Mouse (Mus musculus) forebrain, embryonic 14.5 days (tissue): Measurements from ENCODE around the gene Zbtb20. TPM values are rescaled to one million over a fixed set of nuclear protein-coding genes. Genes with fewer than 3 reads are reported as not detected.

ENCODE experiments used
- ATAC-seq: fragments of 200-750 bp; cut with Nextera tagmentation; 2 replicates; pipeline ENCODE4 v1.8.0; 2017; ENCODE audit warnings: mild to moderate bottlenecking, moderate library complexity
- DNase-seq: peaks from one replicate; pipeline ENCODE4 v3.0.0-alpha.2; 2015; ENCODE audit warnings: low spot score
- H3K27ac ChIP-seq: fragments of 300-500 bp; sonication (generic); 2 replicates; pipeline ENCODE4 v1.5.1; 2014; ENCODE audit warnings: low read depth, mild to moderate bottlenecking, control low read depth, low read length, moderate library complexity
- H3K27me3 ChIP-seq: fragments of 300-500 bp; sonication (generic); replicated peaks from 2 replicates; pipeline ENCODE4 v1.6.1; 2014; ENCODE audit warnings: low read length, control low read depth, mixed read lengths; ENCODE audit not compliant: control insufficient read depth, insufficient read depth
- H3K36me3 ChIP-seq: fragments of 300-500 bp; sonication (generic); 2 replicates; pipeline ENCODE4 v1.6.1; 2014; ENCODE audit warnings: low read length, control low read depth; ENCODE audit not compliant: control insufficient read depth, insufficient read depth
- H3K4me1 ChIP-seq: fragments of 300-500 bp; sonication (generic); 2 replicates; pipeline ENCODE4 v1.6.1; 2014; ENCODE audit warnings: antibody characterized with exemption, low read length, control low read depth; ENCODE audit not compliant: control insufficient read depth, insufficient read depth
- H3K4me2 ChIP-seq: fragments of 300-500 bp; sonication (generic); 2 replicates; pipeline ENCODE4 v1.6.1; 2014; ENCODE audit warnings: mild to moderate bottlenecking, control low read depth, low read length
- H3K4me3 ChIP-seq: fragments of 300-500 bp; sonication (generic); 2 replicates; pipeline ENCODE4 v1.5.1; 2014; ENCODE audit warnings: low read depth, low read length, control low read depth
- H3K9ac ChIP-seq: fragments of 300-500 bp; sonication (generic); 2 replicates; pipeline ENCODE4 v1.6.1; 2014; ENCODE audit warnings: mild to moderate bottlenecking, low read length, control low read depth, moderate library complexity
- H3K9me3 ChIP-seq: fragments of 300-500 bp; sonication (generic); replicated peaks from 2 replicates; pipeline ENCODE4 v1.6.1; 2016; ENCODE audit warnings: low read length, control low read depth, mixed read lengths; ENCODE audit not compliant: control insufficient read depth
- WGBS: fragments of 180-500 bp; shearing (Covaris S2); extraction: QIAGEN DNeasy Blood & Tissue Kit; methylation state at CpG from one replicate; pipeline ENCODE4 v1.1.7; 2014; 5-methylcytosine and 5-hydroxymethylcytosine counted together
- polyA plus RNA-seq: library from polyadenylated mRNA; unstranded; fragments of >200 nt; fragmentation: Nextera tagmentation; extraction: Ambion mirVana; gene quantifications from 2 replicates; pipeline ENCODE4 v1.2.1, GENCODE M21; 2014

Zbtb20 gene
- polyA plus RNA-seq, 1 experiment from 2014 or later: 41.0 TPM

DNA sequence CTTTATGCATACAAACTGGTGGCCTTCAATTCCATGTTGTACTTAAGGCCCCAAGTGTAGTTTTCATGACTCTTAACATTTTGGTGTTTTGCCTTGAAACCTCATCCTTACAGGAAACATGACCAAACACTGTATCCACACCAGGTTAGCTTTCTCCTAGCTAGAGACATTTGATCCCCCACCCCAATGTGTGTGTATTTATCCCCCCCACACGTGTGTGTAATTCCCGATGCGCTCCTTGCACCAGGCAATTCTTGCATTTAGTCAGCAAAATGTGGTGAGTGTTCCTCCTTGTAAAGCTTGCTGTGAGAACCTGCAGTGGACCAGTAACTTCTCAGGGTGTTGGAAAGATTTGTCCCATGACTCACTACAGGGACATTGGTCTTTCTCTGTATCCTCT lies 455.8 kb downstream of the Zbtb20 start:
- Histone ChIP-seq H3K4me2 (no peak overlapping the region), H3K4me1 (peaks cover 13% of the 10 kb centered on the region), H3K27ac (no peak overlapping the region), H3K9ac (no peak overlapping the region), H3K4me3 (no peak overlapping the region), H3K27me3 (no peaks in the 10 kb centered on the region), H3K9me3 (no peaks in the 10 kb centered on the region), H3K36me3 (no peaks in the 10 kb centered on the region)
- 94% methylated on average over 3 of the region's 3 CpGs for WGBS
- DNase-seq (no peak), ATAC-seq (no peak)

DNA sequence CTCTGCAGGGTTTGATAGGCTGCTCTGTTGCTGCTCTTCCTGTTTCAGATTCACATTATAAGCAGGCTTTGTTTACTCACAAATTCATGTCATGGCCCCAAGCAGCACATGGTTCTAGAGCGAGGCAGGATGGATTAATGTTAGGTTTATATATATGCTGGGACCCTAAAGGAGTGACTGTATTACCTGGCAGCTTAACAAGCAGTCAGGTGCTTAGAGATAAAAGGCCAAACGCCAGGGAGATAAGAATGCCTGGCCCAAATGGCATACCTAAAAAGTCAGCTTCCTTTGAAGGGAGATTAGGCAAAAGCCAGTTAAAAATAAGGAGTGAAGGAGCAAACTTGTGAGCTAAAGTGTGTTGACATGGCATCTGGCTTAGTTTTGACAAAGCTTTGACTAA lies 457.1 kb downstream of the Zbtb20 start:
- Histone ChIP-seq H3K4me1 (peaks cover 13% of the 10 kb centered on the region), H3K36me3 (no peaks in the 10 kb centered on the region), H3K9me3 (no peaks in the 10 kb centered on the region), H3K9ac (no peak overlapping the region), H3K27me3 (no peaks in the 10 kb centered on the region), H3K4me3 (no peak overlapping the region), H3K27ac (no peak overlapping the region), H3K4me2 (no peak overlapping the region)
- ATAC-seq: no peak
- 44% methylated on average over 2 of the region's 2 CpGs for WGBS
- DNase-seq: no peak

DNA sequence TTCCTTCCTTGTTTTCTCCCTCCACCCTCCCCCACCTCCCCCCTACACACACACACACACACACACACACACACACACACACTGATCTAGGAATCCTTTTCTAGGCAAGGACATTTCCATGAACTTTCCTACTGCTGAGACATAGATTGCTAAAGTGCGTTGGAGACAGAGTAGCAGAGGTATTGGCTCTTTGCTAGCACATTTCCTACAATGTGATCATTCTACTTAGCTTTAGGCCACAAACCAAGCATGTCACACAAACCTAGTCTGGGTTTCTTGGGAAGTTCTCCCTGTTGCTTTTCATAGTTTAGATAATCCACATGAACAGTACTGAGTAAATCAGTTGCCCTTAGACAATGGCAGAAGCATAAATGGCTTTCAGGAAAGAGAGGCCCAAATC lies 457.6 kb downstream of the Zbtb20 start:
- no peak overlapping the region for H3K27ac ChIP-seq
- peaks cover 13% of the 10 kb centered on the region for H3K4me1 ChIP-seq
- H3K4me2 ChIP-seq: no peak overlapping the region
- no peaks in the 10 kb centered on the region for H3K36me3 ChIP-seq
- no peaks in the 10 kb centered on the region for H3K27me3 ChIP-seq
- no peaks in the 10 kb centered on the region for H3K9me3 ChIP-seq
- H3K4me3 ChIP-seq: no peak overlapping the region
- ATAC-seq (no peak), DNase-seq (no peak)
- WGBS: 52% methylated on average over 1 of the region's 1 CpGs
- no peak overlapping the region for H3K9ac ChIP-seq

DNA sequence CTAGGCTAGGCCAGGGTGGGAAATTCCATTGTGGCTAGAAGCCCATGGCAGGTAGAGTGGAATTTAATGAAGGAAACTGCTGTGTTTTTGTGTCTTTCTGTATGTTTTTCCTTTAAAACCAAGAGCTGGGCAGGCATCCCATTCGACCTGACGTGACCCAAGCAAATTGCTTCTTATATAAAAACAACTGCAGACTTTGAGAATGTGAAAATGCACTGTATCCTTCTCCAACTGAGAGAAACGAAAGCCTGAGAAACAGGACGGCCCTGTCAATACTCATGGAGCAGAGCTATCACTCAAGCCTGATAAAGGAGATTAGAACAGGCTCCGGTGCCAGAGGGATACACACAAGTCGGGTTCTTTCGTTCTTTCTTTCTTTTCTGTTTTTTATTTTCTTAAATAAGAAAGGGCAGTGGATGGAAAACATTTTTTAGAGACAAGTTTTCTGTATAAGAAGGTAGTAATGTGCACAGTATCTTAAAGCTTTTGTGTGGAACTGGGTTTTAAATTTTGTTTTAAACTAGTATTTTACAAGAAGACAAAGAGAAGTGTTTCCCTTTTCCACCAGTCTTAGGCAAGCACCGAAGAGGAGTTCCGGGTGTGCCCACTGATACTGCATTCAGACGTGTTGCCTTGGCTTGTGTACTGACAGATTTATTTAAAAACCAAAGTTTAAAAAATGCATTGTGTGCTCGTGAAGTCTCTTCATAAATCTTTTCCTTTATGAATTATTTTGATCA lies 458.9 kb downstream of the Zbtb20 start:
- DNase-seq: peak; percentile 60
- H3K4me2 ChIP-seq: 0 out of 2 replicates have a peak overlapping the region, but pooled peaks have one; percentile 15

DNA sequence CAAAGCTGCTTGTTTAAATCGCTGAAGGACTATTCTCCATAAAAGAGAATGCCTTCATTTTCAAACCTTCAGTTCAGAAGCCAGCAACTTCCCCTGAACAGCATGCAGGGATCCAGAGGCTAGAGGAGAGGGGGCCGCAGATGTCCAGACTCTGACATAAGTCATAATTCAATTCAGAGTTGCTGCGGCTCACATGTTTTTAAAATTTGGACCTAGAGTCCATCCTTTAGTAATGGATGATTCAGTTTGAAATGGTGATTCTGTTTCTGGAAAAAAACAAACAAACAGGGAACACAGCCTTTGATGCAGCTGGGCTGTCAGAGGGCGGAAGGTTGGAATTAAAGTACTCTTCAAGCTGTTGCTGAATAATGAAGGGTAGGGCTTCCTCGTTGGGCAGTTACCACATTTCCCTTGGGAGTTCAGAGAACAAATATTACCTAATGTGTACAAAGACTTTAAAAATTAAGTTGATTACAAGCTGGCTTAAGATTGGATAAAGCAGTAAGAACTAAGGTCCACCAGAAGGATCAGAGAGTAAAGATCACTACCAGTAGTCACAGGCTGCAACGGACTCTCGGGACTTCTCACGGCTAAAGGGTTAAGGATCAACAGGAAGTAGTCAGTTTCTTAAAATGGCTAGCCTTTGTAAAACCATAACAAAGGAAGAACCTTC lies 459.6 kb downstream of the Zbtb20 start:
- Histone ChIP-seq H3K9ac (0 out of 2 replicates have a peak overlapping the region, but pooled peaks have one; percentile 7), H3K27me3 (no peaks in the 10 kb centered on the region), H3K36me3 (no peaks in the 10 kb centered on the region), H3K4me1 (peaks cover 13% of the 10 kb centered on the region), H3K9me3 (no peaks in the 10 kb centered on the region), H3K4me3 (no peak overlapping the region), H3K27ac (peak overlapping the region; percentile 39; the same call in 1 of the 2 replicates), H3K4me2 (no peak overlapping the region)
- peak; percentile 5 for DNase-seq
- ATAC-seq: no peak
- 79% methylated on average over 8 of the region's 8 CpGs for WGBS

More for the DNA sequence above, 458.9 kb downstream of the Zbtb20 start:
- WGBS: 26% methylated on average over 11 of the region's 11 CpGs
- Histone ChIP-seq H3K9ac (no peak overlapping the region), H3K4me1 (peaks cover 13% of the 10 kb centered on the region), H3K36me3 (no peaks in the 10 kb centered on the region), H3K27me3 (no peaks in the 10 kb centered on the region), H3K4me3 (no peak overlapping the region), H3K9me3 (no peaks in the 10 kb centered on the region), H3K27ac (peak overlapping the region; percentile 52)
- peak; percentile 63 for ATAC-seq

DNA sequence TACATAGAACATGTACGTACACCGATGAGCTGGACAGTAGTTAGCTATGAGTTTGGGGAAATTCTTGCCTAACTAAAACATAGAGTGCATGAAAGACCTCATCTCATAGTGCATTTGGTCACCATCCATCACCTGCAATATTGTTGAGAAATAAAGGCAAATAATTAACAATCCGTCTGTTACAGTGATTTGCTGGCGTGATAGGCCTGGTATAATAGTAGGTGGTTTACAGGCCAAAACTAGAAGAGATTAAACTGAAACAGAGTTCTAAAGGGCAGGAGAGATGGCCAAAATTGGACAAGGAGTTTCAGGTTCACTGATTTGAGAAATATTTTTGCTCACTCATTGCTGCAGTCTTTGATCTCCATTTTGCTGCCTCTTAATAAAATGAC lies 460.1 kb downstream of the Zbtb20 start:
- H3K27me3 ChIP-seq: no peaks in the 10 kb centered on the region
- ATAC-seq (no peak), DNase-seq (no peak)
- WGBS: 95% methylated on average over 4 of the region's 4 CpGs
- H3K36me3 ChIP-seq: no peaks in the 10 kb centered on the region
- H3K4me1 ChIP-seq: peaks cover 13% of the 10 kb centered on the region
- H3K4me3 ChIP-seq: no peak overlapping the region
- no peak overlapping the region for H3K27ac ChIP-seq
- H3K9ac ChIP-seq: no peak overlapping the region
- no peak overlapping the region for H3K4me2 ChIP-seq
- H3K9me3 ChIP-seq: no peaks in the 10 kb centered on the region

DNA sequence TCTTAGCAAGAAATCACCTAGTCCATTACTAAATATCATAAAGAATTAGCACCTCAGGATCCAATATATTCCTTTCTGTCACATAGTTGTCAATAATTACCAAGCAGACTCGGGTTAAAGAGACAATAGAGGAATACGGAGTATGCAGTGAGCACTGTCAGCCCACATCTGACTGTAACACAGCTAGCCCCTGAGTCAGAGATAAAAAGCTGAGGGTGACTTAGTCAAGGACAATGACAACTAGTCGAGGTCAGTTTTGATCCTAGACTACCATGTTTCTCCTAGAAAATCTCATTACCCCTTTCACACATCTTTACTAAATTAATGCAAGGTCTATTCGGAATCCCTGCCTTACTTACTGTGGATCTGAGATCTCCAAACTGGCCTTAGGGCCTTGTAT lies 465.0 kb downstream of the Zbtb20 start:
- Histone ChIP-seq H3K4me2 (no peak overlapping the region), H3K4me3 (no peak overlapping the region), H3K9ac (no peak overlapping the region), H3K4me1 (0 out of 2 replicates have a peak, but pooled peaks cover 3% of the 10 kb centered on the region), H3K9me3 (no peaks in the 10 kb centered on the region), H3K36me3 (no peaks in the 10 kb centered on the region), H3K27ac (no peak overlapping the region), H3K27me3 (no peaks in the 10 kb centered on the region)
- DNase-seq: no peak
- WGBS: 85% methylated on average over 4 of the region's 4 CpGs
- no peak for ATAC-seq

DNA sequence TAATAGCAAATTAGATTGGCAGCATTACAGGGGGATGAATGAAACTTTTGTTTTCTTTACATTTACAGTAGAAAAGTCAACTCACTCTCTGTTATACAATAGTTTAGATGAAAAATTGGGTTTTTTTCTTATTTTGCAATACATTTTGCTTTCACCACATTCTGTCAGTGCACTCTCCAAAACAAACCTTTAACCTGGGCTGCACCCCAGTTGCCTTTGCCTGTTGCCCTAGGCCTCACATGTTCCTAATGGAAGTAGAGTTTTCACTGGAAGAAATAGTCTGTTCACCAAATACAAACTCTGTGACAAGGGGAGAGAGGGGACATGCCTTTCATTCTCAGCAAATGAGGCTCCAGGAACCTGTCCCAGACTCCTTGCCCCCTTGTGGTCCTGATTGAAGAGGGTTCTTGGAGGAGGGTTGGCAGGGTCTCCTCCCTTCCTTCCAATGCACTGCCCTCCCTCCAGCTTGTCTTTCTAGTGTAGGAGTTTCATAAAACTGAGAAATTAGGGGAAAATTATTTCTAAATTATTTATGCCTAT lies 466.3 kb downstream of the Zbtb20 start:
- ATAC-seq: 0 out of 2 replicates have a peak, but pooled peaks have one; percentile 34

DNA sequence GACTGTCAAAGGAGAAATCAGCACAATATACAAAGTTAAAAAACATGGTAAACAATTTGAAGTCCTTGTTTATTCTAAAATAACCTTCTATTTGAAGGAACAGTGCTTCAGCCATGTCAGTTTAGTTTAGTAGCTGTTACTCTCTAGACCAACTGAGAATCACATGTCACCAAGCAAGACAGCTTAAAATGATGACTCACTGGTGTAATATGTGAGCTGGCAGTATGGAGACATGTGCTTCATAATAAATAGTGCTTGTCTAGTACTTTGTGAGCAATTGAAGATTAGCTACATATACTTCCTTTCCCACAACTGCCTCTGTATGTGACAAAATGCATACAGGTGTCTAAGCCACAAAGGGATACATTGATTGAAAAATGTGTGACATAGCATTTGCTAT lies 470.4 kb downstream of the Zbtb20 start:
- Histone ChIP-seq H3K4me2 (no peak overlapping the region), H3K27me3 (no peaks in the 10 kb centered on the region)

More for the DNA sequence above, 466.3 kb downstream of the Zbtb20 start:
- Histone ChIP-seq H3K27ac (peak overlapping the region; percentile 14; the same call in 1 of the 2 replicates), H3K9ac (no peak overlapping the region), H3K9me3 (no peaks in the 10 kb centered on the region), H3K4me2 (no peak overlapping the region), H3K27me3 (no peaks in the 10 kb centered on the region), H3K4me1 (0 out of 2 replicates have a peak, but pooled peaks cover 3% of the 10 kb centered on the region), H3K4me3 (no peak overlapping the region), H3K36me3 (no peaks in the 10 kb centered on the region)
- peak; percentile 25 for DNase-seq

More for the DNA sequence above, 470.4 kb downstream of the Zbtb20 start:
- DNase-seq (no peak), ATAC-seq (no peak)
- Histone ChIP-seq H3K4me3 (no peak overlapping the region), H3K36me3 (no peaks in the 10 kb centered on the region), H3K9ac (no peak overlapping the region), H3K4me1 (0 out of 2 replicates have a peak, but pooled peaks cover 3% of the 10 kb centered on the region), H3K9me3 (no peaks in the 10 kb centered on the region), H3K27ac (no peak overlapping the region)
